Mouse (Mus musculus) heart, postnatal 36 days (tissue): ENCODE measurements around the gene Adgrl3. TPM values are rescaled to one million over a fixed set of nuclear protein-coding genes. Genes with fewer than 3 reads are reported as not detected.

Experiments
- DNase-seq, 2 experiments: peaks; one replicate each; pipeline ENCODE4 v3.0.0; 2021 to 2022
- intact Hi-C: fragments of 180-260 bp; cut with DNase I; formaldehyde crosslinking; loops from one replicate; pipeline ENCODE4 v1.15.1; 2025
- total RNA-seq, 2 experiments: library from RNA; stranded (reverse); gene quantifications; 2 replicates each; pipeline ENCODE4 v1.2.3; 2021

Gene Adgrl3
- total RNA-seq, 2 experiments from 2014 or later = 2.5 to 3.3 TPM

- intact Hi-C loops = no loop called here
- no peak for DNase-seq
Observed at GRCm38 (mm10) chr5:81621715-81622114, 601.8 kb downstream of the Adgrl3 start.

DNA sequence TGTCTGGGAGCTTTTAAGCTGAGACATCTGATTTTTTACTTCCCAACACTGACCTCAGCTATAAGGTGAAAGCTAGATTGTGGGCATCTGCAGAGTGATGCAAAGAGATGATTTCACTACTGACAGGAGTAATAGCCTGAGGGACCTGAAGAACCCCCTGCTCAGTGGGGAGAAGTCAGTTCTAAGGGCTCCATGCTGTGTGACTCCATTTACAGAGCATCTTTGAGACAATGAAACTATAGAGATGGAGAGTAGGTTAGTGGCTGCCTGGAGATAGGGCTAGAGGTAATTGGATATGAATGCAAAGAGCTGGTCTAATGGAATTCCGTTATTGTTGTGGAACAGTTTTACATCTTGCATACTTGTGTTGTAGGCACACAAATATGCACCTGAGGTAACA lies 603.9 kb downstream of the Adgrl3 start:
- DNase-seq = no peak
- intact Hi-C loops = no loop called here

GRCm38 (mm10) chr5:81636169-81636568 lies 616.2 kb downstream of the Adgrl3 start:
- intact Hi-C loops = no loop called here
- no peak for DNase-seq

- DNase-seq = no peak
- intact Hi-C loops = no loop called here
Observed at GRCm38 (mm10) chr5:81638422-81638821, 618.5 kb downstream of the Adgrl3 start.

DNA sequence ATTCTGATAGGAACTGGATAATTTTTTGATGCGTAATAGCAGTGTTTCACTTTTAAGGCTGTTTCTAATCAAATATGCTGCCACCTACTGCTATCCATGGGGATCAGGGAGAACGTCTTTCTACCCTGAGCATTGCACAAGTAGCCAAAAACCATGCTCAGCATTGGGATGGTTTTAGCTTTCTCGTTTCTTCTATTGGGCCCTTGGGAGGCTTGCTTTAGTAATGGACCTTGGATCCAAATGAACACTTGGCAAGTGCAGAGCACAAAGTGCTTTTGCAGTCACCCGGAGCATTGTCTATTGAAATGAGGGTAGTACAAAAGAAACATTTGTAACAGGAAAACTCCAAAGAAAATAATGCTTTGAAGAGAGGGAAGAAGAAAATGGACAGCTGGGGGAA lies 620.2 kb downstream of the Adgrl3 start:
- intact Hi-C loops = no loop called here
- peak; percentile 2 to 4 for DNase-seq

DNA sequence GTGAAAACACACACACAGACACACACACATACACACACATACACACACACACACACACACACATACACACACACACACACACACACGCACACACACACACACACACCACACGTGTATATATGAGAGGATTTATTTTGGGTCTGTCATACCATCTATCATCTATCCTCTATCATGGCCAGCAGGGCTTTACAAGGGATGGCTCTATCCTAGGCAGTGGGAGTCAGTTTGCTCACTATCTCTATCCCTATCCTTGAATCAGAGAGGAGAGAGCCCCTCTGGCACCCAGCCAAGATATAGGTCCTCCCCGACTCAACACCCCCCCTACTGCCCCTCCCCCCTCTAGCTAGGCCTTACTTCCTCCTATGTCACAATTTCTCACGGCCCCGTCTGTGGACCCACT lies 625.6 kb downstream of the Adgrl3 start:
- intact Hi-C loops = no loop called here
- no peak for DNase-seq

DNA sequence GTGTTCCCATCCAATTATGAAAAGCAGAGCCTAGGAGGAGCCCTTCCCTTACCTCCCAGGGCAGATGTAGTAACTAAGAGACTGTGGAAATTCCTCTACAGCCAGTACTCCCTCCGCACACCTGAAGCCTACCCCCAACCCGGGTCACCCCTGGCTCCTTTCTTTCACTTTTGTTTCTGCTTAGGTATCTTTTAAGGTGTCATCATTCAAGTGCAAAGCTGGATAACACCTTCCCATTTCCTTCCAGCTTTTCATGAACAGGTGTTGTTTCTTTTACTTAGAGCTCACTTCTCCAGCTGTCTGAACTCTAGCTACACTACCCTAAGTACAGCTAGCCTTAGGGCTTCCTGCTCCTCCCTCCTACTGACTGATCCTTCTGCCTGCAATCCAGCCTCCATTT lies 634.0 kb downstream of the Adgrl3 start:
- DNase-seq = no peak
- intact Hi-C loops = no loop called here

- intact Hi-C loops = loop anchor here (10.0 kb wide), 1 partner anchor 197 kb away; no protein-coding TSS in a partner anchor
- DNase-seq = no peak
Observed at GRCm38 (mm10) chr5:81661611-81662390, 641.9 kb downstream of the Adgrl3 start.

DNA sequence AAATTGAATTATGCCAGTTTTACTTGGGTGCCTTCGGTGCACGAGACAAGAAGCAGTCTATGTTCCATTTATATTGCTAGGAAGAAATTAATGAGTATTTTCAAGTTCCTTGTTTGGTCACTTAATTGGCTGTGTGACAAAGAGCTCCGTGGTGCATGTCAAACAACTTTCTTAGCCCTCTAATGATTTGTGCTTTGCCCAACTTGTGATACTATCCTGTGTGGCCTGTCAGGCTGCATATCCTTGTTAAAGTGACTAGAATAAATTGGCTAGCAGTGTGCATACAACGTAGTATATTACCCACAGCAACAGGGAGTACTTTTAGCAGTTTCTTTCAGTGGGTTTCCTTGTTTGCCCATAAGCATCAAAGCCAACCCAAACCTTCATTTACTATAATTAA lies 651.1 kb downstream of the Adgrl3 start:
- intact Hi-C loops = no loop called here
- no peak for DNase-seq

- DNase-seq = no peak
- intact Hi-C loops = no loop called here
Observed at GRCm38 (mm10) chr5:81674275-81674974, 654.5 kb downstream of the Adgrl3 start.

DNA sequence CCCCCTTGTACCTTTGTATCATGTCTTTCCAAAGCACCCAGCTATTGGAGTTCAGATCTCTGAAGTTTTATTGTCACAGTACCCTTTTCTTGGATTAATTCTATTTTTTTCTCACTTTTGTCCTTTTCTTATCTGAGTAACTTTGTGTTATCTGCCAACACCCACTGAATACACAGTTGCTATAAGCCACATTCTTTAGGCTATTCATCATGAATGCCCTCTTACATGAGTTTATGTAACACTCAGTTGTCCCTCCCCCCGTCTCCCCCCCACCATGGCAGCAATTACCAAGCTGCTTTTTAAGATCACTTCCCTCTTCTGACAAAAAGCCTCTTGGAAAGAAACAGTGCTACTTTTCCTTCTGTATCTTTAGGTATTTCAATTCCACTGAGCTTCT lies 655.0 kb downstream of the Adgrl3 start:
- intact Hi-C loops = no loop called here
- DNase-seq = no peak

DNA sequence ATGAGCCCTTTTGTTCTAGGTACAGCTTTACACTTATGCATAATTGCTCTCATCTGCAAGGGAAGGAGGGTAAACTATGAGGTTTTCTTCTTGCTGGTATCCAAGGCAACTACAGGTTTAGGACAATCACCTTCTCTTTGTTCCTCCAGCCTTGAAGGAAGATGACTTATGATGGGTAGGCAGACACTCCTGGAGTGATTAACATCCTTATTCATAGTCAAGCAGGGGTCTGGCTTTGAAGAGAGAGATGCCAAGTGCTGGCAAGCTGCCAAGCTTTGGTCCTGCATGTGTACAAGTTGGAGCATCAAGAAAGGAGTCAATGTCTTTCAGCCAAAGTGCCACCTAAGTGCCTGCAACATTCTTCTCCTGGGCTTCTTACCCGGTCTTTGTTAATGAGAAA lies 657.0 kb downstream of the Adgrl3 start:
- no peak for DNase-seq
- intact Hi-C loops = no loop called here

GRCm38 (mm10) chr5:81686206-81686605 lies 666.3 kb downstream of the Adgrl3 start:
- no peak for DNase-seq
- intact Hi-C loops = no loop called here

DNA sequence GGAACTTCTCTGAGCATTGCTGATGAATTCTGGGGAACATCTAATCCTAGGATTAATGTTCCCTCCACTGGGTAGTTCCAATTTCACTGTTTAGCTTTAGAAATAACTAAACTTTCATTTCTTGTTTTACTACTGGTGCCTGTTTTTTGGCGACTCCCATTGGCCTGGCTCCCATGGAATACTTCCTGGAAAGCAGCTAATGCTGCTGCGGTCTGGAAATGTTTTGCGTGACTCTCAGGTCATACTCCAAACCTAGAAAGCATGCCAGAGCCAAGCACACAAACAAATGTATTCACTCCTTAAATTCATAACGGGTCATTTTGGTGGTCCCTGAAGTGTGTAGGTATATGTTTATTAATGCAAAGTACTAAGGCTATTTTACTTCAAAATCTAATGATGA lies 666.9 kb downstream of the Adgrl3 start:
- intact Hi-C loops = no loop called here
- DNase-seq = peak; percentile 7 to 8

- intact Hi-C loops = no loop called here
- no peak for DNase-seq
Observed at GRCm38 (mm10) chr5:81729620-81730019, 709.7 kb downstream of the Adgrl3 start.

GRCm38 (mm10) chr5:81736008-81736407 lies 716.1 kb downstream of the Adgrl3 start:
- DNase-seq = no peak
- intact Hi-C loops = no loop called here

DNA sequence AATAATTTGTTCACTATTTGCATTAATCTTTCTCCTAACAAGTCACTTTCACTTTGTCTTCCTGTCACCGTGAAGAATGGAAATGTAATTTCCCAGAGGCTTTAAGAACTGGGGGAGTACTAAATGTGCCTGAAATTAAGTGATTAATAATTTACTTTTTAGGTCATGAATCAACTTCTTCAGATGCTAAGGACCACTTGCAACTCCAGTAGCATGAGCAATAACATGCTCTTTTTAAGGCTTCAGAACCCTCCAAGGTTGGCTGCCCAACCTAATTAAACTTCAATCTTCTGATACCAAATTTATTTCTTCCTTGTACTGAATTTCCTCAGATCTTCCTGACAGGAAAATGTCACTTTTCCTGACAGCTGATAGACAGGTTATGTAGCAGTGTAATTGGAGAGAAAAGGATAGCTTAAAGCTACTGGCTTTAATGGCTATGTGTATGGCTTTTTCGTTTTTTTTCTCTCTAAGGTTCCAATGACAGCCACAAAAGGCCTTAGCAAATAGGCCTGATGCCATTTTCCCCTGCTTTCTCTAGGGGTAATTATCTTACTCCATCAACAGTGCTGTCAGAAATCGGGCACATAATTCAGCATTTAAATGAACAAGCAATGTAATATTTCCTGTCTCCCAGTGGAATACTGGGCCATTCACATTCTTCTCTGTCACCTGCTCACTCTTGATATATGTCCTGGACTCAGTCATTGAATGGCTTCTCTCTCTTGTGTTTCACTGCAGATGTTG lies 718.5 kb downstream of the Adgrl3 start:
- intact Hi-C loops = no loop called here
- no peak for DNase-seq

DNA sequence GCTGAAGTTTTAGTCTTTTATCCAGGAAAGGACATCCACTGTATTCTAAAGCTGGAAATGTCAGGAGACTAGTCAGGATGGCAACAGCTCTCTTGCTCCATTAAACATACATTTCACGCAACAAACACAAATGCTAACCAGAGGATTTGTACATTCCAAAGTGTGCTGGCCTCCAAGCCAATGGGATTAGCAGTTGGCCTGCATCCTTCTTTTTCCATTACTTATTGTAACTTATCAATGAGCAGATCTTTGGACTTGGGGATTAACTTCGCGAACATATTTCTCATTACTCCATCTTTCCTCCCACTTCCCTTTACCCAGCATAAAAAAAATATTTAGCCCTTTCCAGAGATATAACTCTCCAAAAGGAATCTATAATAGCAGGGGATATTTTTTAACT lies 732.5 kb downstream of the Adgrl3 start:
- DNase-seq = no peak
- intact Hi-C loops = no loop called here

DNA sequence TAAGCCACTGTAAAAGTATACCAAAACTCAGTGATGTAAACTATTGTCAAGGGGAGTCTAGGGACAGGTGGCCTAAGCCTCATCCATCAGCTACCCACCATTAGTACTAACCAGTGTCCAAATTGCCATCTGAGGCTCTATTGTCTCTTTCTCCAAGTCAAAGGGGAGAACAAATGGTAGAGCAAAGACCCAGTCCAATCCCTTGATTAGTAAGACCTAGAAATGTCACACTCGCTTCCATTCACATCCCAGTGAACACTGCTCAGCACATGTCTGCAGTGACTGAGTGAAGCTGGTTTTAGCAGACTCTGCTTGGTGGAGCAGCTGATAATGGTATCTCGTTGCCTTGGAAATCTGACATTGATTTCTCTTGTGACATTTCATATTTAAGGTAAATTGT lies 735.8 kb downstream of the Adgrl3 start:
- no peak for DNase-seq
- intact Hi-C loops = no loop called here

DNA sequence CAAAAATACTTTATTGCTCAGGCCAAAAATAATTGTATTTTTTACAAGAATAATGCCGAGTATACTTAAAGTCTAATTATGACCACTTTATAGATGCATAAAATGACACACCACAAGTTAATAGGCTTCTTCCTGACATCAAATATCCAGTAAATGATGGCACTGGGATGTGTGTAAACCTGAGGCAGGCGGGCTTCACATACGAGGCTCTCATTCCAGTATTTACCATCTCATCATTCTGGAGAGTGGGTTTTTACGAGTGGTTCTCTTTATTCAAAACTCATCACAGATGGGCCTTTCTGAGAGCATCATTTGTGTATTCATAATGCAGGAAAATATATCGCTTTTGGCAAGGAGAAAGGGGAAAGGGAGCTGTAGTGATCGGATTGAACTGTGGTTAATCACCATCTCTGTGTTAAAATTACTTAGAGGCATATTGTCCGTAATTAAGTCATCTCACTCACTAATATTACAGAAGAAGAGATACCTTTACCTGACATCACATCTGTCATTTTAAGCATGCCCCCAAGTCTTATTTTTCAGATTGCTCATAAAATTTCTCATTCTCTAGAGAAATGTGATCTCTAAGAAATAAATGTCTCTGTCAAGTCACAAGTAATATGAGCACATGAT lies 737.3 kb downstream of the Adgrl3 start:
- intact Hi-C loops = no loop called here
- no peak for DNase-seq

DNA sequence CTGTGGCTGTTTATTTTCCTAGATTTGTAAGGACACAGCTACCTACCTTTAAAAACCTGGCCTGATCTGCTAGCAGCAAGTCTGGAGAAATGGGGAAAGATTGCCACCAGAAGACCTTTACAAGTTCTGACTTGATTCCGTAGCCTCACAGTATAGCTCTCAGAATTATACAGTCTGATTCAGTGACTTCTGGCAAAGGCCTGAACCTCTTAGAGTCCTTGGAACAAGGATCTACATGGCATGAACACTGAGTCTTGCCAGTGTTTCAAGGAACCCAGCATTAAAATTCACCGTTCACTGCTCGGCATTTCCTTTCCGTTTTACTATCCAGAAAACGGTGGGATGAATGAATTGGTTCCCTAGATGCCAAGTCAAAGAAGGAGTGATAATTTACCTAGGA lies 756.3 kb downstream of the Adgrl3 start:
- DNase-seq = no peak
- intact Hi-C loops = no loop called here
